Mouse (Mus musculus): Measurements from ENCODE around the gene Olfr382. TPM values are rescaled to one million over a fixed set of nuclear protein-coding genes. Genes with fewer than 3 reads are reported as not detected.

Olfr382 gene
- not detected in 2 replicates for polyA plus RNA-seq (2012; rRNA removed; ENCODE audit: low replicate concordance)

GRCm38 (mm10) chr11:73517097-73517496 lies at the start of gene Olfr382:
TSS of gene Olfr382 (minus strand) at chr11:73517197.

GRCm38 (mm10) chr11:73491503-73491902 lies 25.5 kb downstream of the Olfr382 start, which contains the start of gene Olfr381:
TSS of gene Olfr381 (minus strand) at chr11:73491603.

Other genes with a start within 250 kb of the Olfr382 start
- gene Trpv3, start 249.8 kb downstream of the Olfr382 start, polyA plus RNA-seq (2012; rRNA removed; ENCODE audit: low replicate concordance) = 0.21 and 0.26 TPM in 2 replicates
- gene Aspa, start 187.6 kb downstream of the Olfr382 start, polyA plus RNA-seq (2012; rRNA removed; ENCODE audit: low replicate concordance) = 11.1 and 23.5 TPM in 2 replicates
- gene Gm49340, start 187.5 kb downstream of the Olfr382 start, polyA plus RNA-seq (2012; rRNA removed; ENCODE audit: low replicate concordance) = 0.06 TPM in 1 of 2 replicates, not detected in the other
- 0.33 and 0.34 TPM in 2 replicates for gene Spata22, start 187.5 kb downstream of the Olfr382 start, polyA plus RNA-seq (2012; rRNA removed; ENCODE audit: low replicate concordance)
- 0.46 and 0.77 TPM in 2 replicates for gene Olfr20, start 166.4 kb downstream of the Olfr382 start, polyA plus RNA-seq (2012; rRNA removed; ENCODE audit: low replicate concordance)
- gene Olfr376, start 146.0 kb downstream of the Olfr382 start, polyA plus RNA-seq (2012; rRNA removed; ENCODE audit: low replicate concordance) = not detected in 2 replicates
- not detected in 2 replicates for gene Olfr1, start 117.6 kb downstream of the Olfr382 start, polyA plus RNA-seq (2012; rRNA removed; ENCODE audit: low replicate concordance)
- not detected in 2 replicates for gene Olfr378, start 88.7 kb downstream of the Olfr382 start, polyA plus RNA-seq (2012; rRNA removed; ENCODE audit: low replicate concordance)
- not detected in 2 replicates for gene Olfr380, start 59.7 kb downstream of the Olfr382 start, polyA plus RNA-seq (2012; rRNA removed; ENCODE audit: low replicate concordance)
- gene Olfr381, start 25.6 kb downstream of the Olfr382 start, polyA plus RNA-seq (2012; rRNA removed; ENCODE audit: low replicate concordance) = not detected in 2 replicates
- not detected in 2 replicates for gene Olfr385, start 75.8 kb upstream of the Olfr382 start, polyA plus RNA-seq (2012; rRNA removed; ENCODE audit: low replicate concordance)
- not detected in 2 replicates for gene Olfr384, start 81.4 kb upstream of the Olfr382 start, polyA plus RNA-seq (2012; rRNA removed; ENCODE audit: low replicate concordance)
- gene Zfp735, start 171.6 kb upstream of the Olfr382 start, polyA plus RNA-seq (2012; rRNA removed; ENCODE audit: low replicate concordance) = not detected in 2 replicates

All from subcutaneous adipose tissue, adult 2 months (tissue).